Mouse (Mus musculus) cerebellum, adult (tissue): ENCODE results near the gene Draxin.
A peak's percentile ranks its signal among the peaks of the same experiment; 100 is the strongest.
"Not testable (repeated sequence)": the region's sequence is repeated elsewhere in the genome, so short reads cannot be mapped to it uniquely, and the experiment has no call there.

Experiments used
- ATAC-seq: cut with Nextera tagmentation; 2 replicates; pipeline ENCODE4 v1.9.2; 2017; ENCODE audit warnings: mild to moderate bottlenecking, moderate library complexity, mixed read lengths; ENCODE audit not compliant: insufficient number of reproducible peaks, low FRiP score, low TSS enrichment

Gene Draxin

GRCm38 (mm10) chr4:148130561-148131413 is at the start of gene Draxin:
Gene Draxin (minus strand): TSS chr4:148130698.
- no peak for ATAC-seq

- ATAC-seq: no peak
Measured at GRCm38 (mm10) chr4:148177716-148178115, 47.2 kb upstream of the Draxin start.

DNA sequence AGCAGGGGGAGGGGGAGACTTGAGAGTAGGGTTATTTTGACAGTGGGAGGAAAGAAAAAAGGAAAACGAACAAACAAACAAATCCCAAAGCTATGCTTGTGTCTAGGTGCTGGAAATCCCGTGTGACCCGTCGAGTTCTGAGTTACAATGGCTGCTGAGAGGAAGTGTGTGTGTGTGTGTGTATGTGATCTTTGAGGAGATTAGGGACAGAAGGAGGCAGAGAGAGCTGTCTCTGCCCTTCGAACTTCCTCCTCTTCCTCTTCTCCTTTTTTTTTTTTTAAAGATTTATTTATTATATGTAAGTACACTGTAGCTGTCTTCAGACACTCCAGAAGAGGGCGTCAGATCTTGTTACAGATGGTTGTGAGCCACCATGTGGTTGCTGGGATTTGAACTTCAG is 46.1 kb upstream of the Draxin start:
- not testable (repeated sequence) for ATAC-seq

DNA sequence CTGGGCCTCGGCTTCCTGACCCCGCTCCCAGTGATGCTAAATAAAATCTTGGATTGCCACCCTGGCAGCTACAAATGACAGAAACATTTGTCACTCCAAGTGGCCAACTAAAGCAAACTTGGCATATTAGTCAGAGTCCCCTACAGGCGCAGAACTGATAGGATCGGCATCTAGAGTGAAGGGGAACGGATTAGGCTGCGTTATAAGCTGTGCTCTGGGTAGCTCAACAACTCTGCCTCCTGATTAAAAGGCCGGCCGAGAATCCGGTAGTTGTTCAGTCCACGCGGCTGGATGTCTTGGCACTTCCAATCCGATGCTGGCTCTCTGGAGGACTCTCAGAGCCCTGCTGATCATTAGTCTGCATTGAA is 44.0 kb upstream of the Draxin start:
- no peak for ATAC-seq

- ATAC-seq: peak; percentile 79; the same call in 1 of the 2 replicates
Measured at GRCm38 (mm10) chr4:148173811-148174494, 43.5 kb upstream of the Draxin start.

GRCm38 (mm10) chr4:148171261-148171660 is 40.8 kb upstream of the Draxin start:
- ATAC-seq: no peak

DNA sequence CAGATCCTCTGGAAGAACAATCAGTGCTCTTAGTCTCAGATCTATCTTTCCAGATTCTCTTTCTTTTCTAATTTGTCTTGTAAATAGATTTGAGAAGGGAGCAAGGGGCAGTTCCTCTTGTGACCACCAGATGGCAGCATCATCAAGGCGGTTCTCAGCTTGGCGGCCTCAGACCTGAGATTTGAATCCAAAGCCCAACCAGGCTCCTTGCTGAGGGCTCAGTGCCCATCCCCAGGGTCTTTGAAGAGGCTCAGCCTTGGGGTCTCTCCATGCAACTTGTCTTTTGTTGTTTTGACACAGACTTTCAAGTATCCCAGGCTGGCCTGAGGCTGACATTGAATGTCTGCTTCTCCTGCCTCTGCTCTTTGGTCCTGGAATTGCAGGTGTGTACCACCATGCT is 40.3 kb upstream of the Draxin start:
- no peak for ATAC-seq

GRCm38 (mm10) chr4:148169586-148169985 is 39.1 kb upstream of the Draxin start:
- ATAC-seq: no peak

DNA sequence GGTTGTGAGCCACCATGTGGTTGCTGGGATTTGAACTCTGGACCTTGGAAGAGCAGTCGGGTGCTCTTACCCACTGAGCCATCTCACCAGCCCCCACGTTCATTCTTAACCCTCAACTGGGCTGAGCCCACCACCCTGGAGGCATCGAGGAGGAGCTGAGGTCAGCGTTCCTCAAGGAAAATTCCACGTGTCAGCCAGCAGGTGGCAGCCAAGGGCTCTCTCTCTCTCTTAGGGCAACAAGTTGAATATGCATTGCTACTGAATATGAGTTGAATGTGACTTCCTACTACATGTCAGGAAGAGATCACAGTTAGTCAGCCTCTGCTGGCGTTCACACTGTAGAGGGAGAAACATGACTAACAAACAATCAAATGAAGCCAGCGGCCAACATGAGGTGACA is 37.8 kb upstream of the Draxin start:
- no peak for ATAC-seq

- no peak for ATAC-seq
Measured at GRCm38 (mm10) chr4:148166986-148167385, 36.5 kb upstream of the Draxin start.

DNA sequence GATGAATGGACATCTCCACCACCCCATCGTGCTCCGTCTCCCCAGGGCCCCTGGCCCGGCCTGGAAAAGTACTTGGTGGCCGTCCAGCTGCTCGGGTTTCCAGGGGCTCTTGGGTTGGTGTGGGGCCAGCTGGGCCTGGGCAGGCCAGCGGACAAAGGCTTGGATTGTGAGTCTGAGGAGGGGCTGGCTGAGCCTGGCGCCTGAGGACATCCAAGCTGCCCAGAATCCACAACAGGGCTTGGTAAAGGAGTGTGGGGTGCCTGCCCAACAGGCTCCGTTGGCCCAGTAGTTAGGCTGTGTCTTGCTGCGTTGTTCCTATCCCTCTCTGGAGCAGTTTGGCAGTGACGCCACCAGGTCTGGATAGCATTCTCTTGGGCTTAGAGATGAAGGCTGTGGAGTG is 35.9 kb upstream of the Draxin start:
- ATAC-seq: peak; percentile 31

GRCm38 (mm10) chr4:148165551-148165950 is 35.1 kb upstream of the Draxin start:
- no peak for ATAC-seq

DNA sequence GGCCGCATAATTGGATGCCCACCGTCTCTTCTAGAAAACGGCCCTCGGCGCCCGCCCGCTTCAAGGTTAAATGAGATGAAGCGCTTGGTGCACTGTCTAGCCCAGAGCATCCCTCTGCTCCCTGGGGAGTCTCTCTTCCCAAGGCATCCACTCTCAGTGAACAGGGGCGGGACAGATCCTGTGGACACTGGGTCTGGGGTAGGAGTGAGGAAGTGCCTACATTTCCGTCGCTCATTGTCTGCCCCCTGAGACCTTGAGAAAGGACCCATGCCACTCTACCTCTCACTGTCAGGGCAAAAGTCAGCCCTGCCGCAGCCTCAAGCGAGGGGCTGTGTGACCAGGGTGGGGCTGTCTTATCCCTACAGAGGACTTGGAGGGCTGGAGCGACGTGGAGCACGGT is 34.0 kb upstream of the Draxin start:
- ATAC-seq: no peak

- ATAC-seq: no peak
Measured at GRCm38 (mm10) chr4:148164002-148164439, 33.5 kb upstream of the Draxin start.

- no peak for ATAC-seq
Measured at GRCm38 (mm10) chr4:148160436-148161390, 30.2 kb upstream of the Draxin start, which contains the start of the genes Fbxo44 and Fbxo2. Gene Fbxo44 (minus strand): TSS chr4:148160482. Gene Fbxo2 (plus strand): TSS chr4:148160621.

DNA sequence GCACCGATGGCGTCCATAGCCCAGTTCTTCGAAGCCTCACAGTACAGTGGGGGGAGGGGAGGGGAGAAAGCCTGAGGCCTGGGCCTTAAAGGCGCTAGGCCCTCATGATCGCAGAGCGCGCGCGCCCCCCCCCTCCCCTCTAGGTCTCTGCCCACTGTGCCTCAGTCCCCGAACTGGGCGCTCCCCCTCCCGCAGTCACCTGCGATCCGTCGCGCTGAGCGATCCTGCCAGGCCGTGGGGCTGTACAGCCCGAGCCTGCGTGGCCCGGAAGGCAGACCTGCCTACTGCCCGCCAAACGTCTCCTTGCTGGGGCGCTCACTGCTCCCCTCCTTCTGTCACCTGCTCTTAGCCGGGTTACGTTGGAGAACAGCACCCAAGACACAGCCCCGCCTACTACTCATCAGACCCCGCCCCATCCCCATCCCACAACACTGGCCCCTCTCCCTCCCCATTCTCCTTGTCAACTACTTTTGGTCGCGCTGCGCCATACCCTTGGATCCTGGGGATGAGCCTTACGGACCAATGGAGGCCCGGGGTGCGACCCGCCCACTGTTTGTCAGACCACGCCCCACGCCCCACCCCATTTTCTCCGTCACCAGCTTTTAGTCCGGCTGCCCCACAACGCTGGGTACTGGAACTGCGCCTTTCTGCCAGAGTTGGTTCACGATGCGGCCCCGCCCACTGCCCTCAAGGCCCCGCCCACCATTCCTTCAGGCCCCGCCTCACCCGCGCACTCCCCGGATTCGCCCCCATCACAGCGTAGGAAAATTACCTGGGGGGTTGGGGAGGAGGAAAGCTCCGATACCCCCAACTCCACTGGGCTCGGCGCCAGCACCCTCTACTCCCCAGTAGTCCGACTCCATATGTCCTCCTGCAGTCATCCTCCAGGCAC is 29.3 kb upstream of the Draxin start:
- peak; percentile 82 for ATAC-seq

GRCm38 (mm10) chr4:148158436-148159348 is 28.2 kb upstream of the Draxin start:
- ATAC-seq: no peak

- no peak for ATAC-seq
Measured at GRCm38 (mm10) chr4:148154982-148155381, 24.5 kb upstream of the Draxin start.
